Mouse (Mus musculus) layer of hippocampus, postnatal 10 days (tissue): Measurements from ENCODE around the gene Gins2. TPM values are rescaled to one million over a fixed set of nuclear protein-coding genes. Genes with fewer than 3 reads are reported as not detected.

ENCODE experiments used
- DNase-seq, 2 experiments: peaks; one replicate each; pipeline ENCODE4 v3.0.0; 2021; ENCODE audit warnings: low spot score in 2 of 2
- microRNA-seq, 2 experiments: library from miRNA; unstranded; fragments of <30 nt; microRNA quantifications; one replicate each; pipeline ENCODE4 v1.2.0; 2021
- total RNA-seq, 2 experiments: library from RNA; stranded (reverse); gene quantifications; 2 replicates each; pipeline ENCODE4 v1.2.3; 2021

Gene Gins2
- total RNA-seq, 2 experiments from 2014 or later, result 2.5 to 4.2 TPM

DNA sequence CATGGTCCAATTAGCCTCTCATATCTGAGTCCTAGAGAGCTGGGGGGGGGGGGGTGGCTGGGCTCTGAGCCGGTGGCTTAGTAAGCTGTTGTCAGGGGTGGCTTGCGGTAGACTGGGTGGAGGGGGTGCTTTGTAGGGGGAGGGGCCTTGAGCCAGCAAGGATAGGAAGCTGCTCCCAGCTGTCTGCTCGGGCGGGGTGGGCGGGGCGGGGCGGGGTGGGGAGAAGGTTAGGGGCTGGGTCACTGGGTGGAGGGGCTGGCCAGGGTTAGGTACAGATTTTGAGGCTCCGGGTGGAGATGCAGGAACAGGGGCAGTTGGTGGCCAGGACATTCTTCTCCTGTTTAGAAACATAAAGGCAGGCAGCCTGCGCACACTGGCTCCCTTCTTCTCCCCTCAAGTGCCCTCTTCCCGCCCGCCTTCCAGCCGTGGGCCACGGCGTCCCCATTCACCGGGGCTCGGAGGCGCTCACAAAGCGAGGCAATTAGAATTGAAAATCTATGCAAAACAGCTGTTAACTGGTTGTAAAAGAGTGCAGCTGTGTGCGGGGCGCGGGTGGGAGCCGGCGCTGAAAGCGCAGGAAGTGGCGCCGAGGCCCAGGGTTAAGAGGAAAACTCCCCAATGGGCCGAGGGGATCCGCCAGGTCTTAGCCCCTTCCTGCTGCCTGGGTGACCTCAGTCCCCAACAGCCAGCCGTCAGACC is 56.4 kb downstream of the Gins2 start:
- peak in 1 of 2 experiments; percentile 60 for DNase-seq

DNA sequence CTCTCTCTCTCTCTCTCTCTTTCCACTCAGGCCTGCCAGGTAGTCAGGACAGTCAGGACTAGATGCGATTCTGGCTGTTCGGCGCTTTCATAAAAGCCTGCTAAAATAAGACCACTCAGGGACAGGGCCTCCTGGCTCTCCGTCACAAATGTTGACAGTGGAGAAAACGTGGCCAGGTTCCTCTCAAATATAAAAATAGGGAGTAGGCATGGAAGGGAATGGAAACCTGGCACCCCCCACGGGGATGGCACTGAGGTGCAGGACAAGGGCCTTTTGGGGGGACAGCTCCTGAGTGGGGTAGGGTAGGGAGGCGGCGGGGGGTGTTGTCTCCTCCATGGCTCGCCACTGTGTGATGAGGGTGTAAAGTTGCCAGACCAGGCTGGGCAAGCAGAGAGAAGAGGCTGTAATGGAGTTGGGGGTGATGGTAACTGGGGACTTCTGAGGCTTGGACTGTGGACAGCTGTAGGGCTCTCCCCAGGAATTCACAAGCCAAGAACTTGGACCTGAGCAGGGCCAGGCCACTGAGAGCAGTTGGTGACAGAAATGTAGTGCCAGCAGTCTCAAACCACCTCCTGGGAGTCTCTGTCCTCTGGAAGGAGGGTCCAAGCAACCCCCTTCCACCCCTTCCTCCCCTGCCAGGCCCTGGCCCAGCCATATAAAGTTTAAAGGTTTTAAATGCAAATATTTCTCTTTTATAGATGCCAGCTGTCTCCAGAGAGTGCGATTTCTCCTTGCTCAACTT is 57.2 kb downstream of the Gins2 start:
- no peak for DNase-seq

GRCm38 (mm10) chr8:120530954-120531656 is 58.0 kb downstream of the Gins2 start:
- DNase-seq, result no peak

DNA sequence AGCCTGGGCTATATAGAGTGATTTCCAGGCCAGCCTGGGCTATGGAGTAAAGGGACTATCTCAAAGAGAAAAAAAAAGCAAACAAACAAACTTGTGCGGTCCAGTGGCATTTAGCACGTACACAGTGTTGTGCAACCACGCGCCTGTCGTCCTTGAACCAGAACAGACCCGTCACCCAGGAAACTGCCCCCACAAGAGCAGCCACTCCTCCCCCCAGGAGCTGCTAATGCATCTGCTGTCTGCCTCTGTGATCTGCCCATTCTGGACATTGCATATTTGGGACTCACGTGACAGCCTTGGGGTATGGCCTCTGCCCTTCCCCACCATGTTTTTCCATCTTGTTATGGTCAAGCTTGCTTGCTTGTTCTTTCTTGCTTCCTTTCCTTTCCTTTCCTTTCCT is 59.9 kb downstream of the Gins2 start:
- DNase-seq, result no peak

Small RNAs within 50 kb of the gene (microRNA-seq; reads per million reads assigned to microRNA genes)
- gene Mir7687, result 2.2 to 2.9 reads per million in 2 experiments

Other genes with a start within 250 kb of the Gins2 start
- gene 1190005I06Rik, start 58.3 kb upstream of the Gins2 start, total RNA-seq, result 10 to 100 TPM in 1 of 2 experiments, 1 to 10 TPM in 1; 9.0 to 13.1 TPM
- gene Gm27021, start 78.8 kb upstream of the Gins2 start, total RNA-seq, result under 1 TPM in 1 of 2 experiments, not detected in 1; 0.51 TPM
- gene Cox4i1, start 78.9 kb upstream of the Gins2 start, total RNA-seq, result 100 to 1,000 TPM; 930 to 997 TPM
- 10 to 100 TPM; 70.7 to 82.3 TPM for gene Emc8, start 79.3 kb upstream of the Gins2 start, total RNA-seq
- 1 to 10 TPM; 4.2 to 4.8 TPM for gene Irf8, start 147.1 kb upstream of the Gins2 start, total RNA-seq